Mouse (Mus musculus) right cerebral cortex, postnatal 4 days (tissue): ENCODE measurements around the gene Grb2.

Source experiments
- DNase-seq: peaks from one replicate; pipeline ENCODE4 v3.0.0-alpha.2; 2022

Gene Grb2

GRCm38 (mm10) chr11:115643265-115643664 lies 65.1 kb downstream of the Grb2 start:
- no peak for DNase-seq

DNA sequence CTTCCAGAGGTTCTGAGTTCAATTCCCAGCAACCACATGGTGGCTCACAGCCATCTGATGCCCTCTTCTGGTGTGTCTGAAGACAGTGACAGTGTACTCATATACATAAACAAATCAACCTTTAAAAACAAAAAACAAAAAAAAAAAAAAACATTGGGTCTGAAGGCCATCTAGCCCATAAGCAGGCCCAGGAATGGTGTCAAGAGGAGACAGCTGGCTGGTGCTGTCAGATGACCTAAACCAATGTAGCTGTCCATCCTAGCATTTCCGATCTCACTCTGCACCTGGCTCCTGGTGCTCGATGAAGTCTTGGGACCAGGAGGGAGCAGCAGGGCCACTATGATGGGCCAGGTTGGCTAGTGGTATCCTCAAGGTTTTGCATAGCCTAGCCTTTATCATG lies 65.7 kb downstream of the Grb2 start:
- no peak for DNase-seq

DNA sequence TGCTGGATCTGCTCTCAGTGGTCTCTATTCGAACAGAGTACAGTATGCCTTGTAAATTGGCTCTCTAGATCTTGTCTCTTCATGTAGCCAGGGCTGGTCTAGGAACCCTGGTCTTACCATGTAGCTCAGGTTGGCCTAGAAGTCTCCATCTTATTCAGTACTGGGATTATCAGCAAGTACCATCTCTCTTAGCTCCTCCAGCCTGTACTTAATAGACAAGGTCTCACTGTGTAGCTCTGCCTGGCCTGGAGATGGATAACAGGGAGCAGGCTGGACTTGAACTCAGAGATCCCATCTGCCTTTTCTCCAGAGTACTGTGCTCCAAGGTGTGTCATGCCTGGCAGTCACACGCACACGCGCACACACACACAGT lies 66.7 kb downstream of the Grb2 start:
- DNase-seq = no peak

DNA sequence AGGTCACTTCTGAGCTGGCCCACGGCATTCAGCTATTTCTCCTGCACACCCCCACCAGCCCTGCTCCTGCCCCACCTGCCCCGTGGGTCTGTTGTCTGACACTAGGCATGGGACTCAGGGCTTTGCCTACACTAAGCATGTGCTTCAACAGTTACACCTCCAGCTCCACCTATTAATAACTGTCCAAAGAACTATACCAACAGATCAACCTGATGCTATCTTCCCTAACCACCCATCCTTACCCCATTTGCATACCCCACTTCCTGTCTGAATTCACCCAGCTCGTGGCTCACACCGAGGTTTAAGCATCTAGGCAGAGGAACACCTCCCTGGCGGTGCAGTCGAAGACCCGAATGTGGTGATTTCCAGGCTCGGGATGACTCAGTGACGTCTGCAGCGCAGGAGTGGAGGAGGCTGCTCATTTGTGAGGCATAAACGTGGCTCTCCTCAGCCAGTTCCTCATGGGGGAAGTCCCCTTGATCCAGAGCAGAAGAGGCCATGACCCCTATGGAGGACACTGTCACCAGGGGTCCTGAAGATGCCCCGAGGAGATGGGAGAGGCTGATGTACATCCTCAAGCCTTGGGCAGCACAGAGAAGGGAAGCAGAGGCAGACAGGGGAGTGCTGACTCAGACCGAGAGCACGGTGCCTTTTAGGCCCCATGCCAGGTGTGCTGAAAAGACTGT lies 67.3 kb downstream of the Grb2 start:
- no peak for DNase-seq

- no peak for DNase-seq
Observed at GRCm38 (mm10) chr11:115640311-115640828, 68.0 kb downstream of the Grb2 start.

DNA sequence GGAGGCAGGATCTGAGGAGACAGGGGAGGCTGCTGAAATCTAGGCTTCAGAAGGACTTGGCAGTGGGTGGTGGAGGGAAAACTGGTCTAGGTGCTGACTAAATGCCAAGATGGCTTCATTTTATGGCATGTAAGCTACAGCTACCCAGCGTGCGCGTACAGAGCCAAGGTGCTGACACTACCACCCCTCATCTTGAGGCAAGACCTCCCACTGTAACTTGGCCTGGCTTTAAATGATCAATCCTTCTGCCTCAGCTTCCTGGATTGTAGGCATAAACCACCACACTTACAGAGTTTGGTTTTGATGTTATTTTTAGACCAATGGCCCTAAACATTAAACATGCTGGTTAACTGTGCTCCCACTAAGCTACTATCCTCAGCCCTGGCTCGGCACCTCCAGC lies 68.9 kb downstream of the Grb2 start:
- DNase-seq = no peak

GRCm38 (mm10) chr11:115638498-115639409 lies 69.6 kb downstream of the Grb2 start:
- no peak for DNase-seq

GRCm38 (mm10) chr11:115636960-115637359 lies 71.4 kb downstream of the Grb2 start:
- DNase-seq = no peak

DNA sequence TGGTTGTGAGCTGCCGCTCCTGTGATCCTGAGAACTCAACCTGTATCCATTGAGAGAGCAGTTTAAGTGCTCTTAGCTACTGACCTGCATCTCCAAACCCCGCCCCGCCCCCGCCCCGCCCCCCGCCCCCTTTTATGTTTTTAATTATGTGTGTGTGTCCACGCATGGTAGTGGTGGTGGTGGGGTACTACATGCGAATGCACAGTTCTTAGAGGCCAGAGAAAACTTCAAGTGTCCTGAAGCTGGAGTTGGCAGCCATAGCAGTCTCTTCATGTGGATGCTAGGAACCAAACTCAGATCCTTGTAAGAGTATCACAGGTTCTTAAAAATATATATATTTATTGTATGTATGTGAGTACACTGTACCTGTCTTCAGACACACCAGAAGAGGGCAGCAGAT lies 72.9 kb downstream of the Grb2 start:
- no peak for DNase-seq

DNA sequence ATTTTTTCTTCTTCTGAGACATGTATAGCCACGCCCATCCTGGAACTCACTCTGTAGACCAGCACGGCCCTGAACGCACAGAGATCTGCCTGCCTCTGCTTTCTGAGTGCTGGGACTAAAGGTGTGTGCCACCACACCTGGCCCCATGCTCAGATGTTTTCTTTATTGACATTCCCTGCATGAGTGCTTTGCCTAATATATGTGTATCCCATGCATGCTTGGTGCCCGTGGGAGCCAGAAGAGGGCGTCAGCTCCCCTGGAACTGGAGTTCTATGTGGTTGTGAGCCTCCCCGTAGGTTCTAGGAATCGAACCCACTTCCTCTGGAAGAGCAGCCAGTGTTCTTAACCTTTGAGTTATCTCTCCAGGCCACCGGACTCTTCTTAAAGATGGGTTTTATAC lies 73.4 kb downstream of the Grb2 start:
- DNase-seq = no peak

DNA sequence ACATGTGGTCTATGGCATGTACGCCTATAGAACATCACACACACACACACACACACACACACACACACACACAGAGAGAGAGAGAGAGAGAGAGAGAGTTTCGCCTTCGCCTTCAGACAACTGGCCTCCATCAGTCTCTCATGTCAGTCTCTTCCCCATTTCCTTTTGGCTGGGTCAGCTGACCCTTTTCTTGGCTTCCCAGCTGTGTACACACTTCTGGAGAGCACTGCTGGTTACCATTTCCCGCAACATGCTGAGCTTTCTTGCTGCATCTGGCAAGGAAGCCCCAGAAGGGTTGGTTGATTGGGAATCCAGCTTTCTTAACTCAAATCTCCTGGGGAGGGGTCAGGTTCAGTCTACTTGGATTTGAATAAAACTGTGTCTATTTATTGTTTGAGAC lies 74.3 kb downstream of the Grb2 start:
- no peak for DNase-seq

GRCm38 (mm10) chr11:115632862-115633261 lies 75.5 kb downstream of the Grb2 start:
- DNase-seq = no peak

DNA sequence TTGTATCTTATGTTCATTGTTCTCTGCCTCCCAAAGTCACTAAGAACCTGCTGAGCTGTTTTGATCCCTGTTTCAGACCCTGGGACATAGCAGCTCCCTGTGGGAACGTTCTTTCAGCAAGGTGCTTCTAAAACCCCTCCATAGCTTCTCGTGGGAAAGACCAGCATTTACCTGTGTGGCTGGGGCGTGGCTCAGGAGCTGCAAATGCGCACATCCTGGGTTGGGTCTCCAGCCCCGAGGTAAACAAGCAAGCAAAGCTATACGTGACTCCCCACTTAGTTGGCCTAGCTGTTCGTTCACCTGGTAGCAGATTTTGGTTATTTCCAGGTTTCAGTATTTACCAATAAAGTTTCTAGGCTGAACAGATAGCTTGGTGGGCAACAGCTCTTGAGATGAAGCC lies 76.2 kb downstream of the Grb2 start:
- no peak for DNase-seq

DNA sequence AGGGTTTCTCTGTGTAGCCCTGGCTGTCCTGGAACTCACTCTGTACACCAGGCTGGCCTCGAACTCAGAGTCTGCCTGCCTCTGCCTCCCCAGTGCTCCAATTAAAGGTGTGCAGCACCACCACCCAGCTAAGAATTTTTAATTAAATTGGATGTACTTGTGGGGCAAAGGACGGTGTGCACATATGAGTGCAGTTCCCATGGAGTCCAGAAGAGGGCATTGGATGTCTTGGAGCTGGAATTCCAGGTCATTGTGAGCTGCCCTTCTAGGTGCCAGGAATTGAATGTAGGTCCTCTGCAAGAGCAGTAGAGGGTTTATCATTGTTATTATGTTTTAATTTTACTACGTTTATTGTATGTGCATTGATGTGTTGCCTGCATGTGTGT lies 76.9 kb downstream of the Grb2 start:
- DNase-seq = peak; percentile 24

DNA sequence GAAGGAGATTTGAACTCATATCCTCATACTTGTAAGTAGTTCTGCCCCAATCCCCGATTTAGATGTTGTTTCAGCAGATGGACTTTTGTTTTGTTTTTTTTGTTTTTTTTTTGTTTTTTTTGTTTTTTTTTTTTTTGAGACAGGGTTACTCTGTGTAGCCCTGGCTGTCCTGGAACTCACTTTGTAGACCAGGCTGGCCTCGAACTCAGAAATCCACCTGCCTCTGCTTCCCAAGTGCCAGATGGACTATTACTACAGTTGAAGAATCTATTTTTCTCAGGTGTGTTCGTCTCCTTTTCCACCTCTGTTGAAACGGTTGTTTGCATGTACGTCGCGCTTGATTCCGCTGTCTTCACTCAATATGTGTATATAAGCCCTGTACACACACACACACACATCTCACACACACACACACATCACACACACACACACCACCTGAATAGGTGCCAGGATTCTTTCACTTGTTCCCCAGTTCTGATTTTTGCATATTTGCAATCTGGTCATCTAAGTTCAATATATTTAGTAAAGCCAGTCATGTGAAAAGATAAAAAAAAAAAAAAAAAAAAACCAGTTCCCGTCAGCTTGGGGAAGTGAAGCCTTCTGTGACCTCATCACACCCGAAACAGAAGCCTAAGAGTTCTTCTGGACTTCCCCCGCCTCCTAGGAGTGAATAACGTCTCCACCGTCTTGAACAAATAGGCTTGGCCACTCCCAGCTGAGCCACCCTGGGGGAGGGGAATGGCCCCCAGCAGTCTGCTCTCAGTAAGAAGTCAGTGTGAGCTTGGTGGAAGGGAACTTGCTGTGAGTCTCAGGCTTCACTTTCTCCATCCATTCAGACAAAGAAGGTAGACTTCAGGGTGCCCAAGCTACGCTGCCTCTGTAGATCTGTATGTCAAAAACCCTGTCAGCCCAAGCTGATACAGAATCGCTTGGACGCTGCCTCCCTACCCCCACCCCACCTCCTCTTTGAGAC lies 77.6 kb downstream of the Grb2 start:
- no peak for DNase-seq

DNA sequence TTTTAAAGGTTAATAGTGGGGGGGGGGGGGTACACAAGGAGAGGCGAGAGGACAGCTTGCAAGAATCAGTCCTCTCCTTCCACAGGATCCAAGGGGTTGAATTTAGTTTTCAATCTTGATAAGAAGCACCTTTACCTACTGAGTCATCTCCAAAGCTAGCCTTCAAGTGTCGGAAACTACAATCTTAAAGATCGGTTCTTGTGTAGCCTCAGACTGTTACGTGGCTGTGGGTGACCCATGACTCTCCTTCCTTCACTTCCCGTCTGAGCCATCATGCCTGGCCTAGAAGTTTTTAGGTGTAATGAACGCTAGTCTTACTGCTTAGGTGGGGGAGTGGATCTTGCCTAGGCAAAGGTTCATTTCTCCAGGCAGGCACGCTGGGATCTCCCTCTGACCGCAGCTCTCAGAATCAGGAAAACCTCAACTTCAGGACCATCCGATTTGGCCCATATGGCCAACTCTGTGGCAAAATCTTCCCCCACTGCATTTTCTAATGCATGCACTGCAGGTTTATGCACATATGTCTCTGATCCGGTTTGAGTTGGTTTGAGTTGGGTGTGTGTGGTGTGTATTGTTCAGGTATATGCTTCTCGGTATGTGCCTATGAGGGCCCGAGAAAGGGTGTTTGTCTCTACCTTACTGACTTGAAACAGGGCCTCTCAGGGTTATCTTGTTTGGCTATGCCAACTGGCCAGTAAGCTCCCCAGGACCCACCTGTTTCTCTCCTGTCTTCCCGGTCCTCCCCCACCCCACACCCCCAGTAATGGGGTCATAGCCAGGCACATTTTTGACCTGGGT lies 78.5 kb downstream of the Grb2 start:
- DNase-seq = no peak

DNA sequence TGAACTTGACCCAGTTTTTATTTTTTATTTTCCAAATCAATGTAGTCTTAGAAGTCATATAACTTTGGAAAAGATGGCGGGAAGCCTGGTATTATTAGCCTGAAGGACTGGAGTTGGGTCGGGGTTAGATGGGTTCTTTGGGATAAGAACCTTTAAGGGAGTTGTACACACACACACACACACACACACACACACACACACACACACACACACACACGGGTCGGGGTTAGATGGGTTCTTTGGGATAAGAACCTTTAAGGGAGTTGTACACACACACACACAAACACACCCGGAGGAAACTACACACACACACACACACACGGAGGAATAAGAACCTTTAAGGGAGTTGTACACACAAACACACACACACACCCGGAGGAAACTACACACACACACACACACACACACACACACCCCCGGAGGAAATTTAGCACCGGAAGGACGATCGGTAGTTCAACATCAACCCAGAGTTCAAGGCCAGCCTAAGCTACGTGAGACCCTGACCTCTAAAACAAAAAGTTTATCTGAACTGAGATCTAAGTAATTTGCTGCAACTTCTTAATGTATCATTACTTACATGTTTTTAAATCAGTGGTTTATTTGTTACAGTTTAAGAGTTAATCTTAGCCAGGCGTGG lies 79.8 kb downstream of the Grb2 start:
- DNase-seq = no peak

- peak; percentile 97 for DNase-seq
Observed at GRCm38 (mm10) chr11:115627705-115628464, 80.5 kb downstream of the Grb2 start, which contains the start of gene Slc25a19. Gene Slc25a19, minus strand, starts transcription at chr11:115628295.

DNA sequence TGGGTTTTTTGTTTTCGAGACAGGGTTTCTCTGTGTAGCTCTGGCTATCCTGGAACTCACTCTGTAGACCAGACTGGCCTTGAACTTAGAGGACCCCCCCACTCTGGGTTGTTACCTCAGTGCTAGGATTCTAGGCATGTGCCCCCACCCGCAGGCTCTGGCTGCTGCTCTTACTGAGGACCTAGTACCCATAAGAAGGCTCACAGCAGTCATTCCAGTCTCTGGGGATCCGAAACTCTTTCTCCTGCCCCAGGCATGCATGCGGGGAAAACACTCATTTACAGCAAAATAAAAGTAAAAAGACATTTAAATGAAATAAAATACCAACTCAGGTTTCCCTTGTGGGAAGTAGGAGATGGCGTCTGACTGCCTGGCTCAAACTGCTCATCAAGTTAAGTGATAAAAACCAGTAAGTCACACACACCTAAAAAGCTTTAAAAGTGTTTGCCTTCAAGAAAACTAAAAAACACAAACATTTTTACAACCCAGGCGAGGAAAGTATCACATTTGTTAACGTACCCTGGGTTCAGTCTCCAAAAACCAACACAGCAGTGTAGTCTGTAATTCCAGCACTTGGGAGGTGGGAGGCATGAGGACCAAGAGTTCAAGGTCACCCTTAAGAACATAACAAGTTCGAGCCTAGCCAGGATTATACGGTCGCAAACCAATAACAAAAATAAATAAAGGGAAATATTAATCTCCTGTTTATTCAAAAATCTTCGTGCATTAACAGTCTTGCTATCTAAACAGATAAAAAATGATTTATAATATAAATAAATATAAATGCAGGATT lies 81.4 kb downstream of the Grb2 start:
- no peak for DNase-seq

- no peak for DNase-seq
Observed at GRCm38 (mm10) chr11:115625877-115626276, 82.5 kb downstream of the Grb2 start.
